In the genomic region with DNA sequence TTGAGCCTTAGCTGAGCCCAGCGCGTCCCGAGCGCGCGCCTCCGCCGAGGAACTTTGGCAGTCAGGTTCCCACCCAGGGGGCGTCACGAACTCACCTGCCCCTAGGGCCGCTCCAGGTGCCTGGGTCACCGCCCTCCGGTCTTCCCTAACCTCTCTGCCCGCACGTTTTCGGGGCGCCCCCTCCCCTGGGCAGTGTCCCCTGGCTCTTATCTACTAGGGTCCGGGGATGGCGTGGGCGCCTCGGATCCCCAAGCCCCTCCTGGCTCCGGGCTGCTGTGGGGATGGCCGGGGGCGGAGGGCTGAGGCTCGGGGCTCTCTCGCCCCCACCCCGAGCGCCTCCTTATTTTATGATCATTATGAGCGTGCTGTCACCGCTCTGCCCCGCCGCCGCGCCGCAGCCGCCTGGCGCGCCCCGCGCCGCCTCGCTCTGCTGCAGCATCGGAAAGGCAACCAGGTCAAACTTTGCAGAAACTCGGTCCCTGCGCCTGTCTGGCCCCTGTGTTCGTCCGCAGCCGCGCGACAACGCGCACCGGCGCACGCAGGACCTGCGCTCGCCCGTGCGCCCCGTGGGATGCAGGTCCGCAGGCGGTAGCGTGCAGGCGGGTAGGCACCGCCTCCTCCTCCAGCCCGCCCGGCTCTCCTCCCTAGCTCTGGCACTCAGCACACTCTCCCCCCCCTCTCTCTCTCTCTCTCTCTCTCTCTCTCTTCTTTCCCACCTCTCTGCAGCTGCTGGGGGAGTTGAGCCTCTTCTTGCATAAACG, we compare ENCODE assay signal across 8 mouse cellular contexts. TPM values are rescaled to one million over a fixed set of nuclear protein-coding genes. Genes with fewer than 3 reads are reported as not detected.
DNase-seq lines count a peak whose midpoint lies in the region; ATAC-seq and TF ChIP-seq lines count a peak whose summit lies in the region.

Gene Fam78a, minus strand, starts transcription at position 747 of the 761 bp plus-strand sequence.

- peaks cover 31% of the 10 kb centered on the region for H3K4me1 ChIP-seq in kidney, embryonic 15.5 days
- peaks cover 30% of the 10 kb centered on the region for H3K4me1 ChIP-seq in hindbrain, embryonic 14.5 days (replicated peaks; ENCODE audit: control insufficient read depth, insufficient read depth, low read length)
- H3K4me1 ChIP-seq in lung, postnatal 0 days (ENCODE audit: insufficient read depth, low read depth, low read length) = peaks cover 7% of the 10 kb centered on the region; the same call in 1 of the 2 replicates

- WGBS in kidney, embryonic 15.5 days = 1% methylated on average over 68 of the region's 68 CpGs
- WGBS in hindbrain, embryonic 14.5 days = under 1% methylated on average over 67 of the region's 68 CpGs
- under 1% methylated on average over 62 of the region's 68 CpGs for WGBS in lung, postnatal 0 days

- no peak within 1 kb of the TSS; the same call in 1 of the 2 replicates for H3K27ac ChIP-seq in kidney, embryonic 15.5 days
- no peak within 1 kb of the TSS for H3K27ac ChIP-seq in hindbrain, embryonic 14.5 days
- H3K27ac ChIP-seq in lung, postnatal 0 days (ENCODE audit: low read length) = no peak within 1 kb of the TSS

- H3K4me3 ChIP-seq in kidney, embryonic 15.5 days (replicated peaks) = peak within 1 kb of the TSS; percentile 69
- H3K4me3 ChIP-seq in hindbrain, embryonic 14.5 days (replicated peaks; ENCODE audit: low read length) = peak within 1 kb of the TSS; percentile 58
- H3K4me3 ChIP-seq in lung, postnatal 0 days (ENCODE audit: low read depth, low read length) = peak within 1 kb of the TSS; percentile 57

- ATAC-seq in kidney, embryonic 15.5 days (replicated peaks; ENCODE audit: low FRiP score) = peak; percentile 52
- ATAC-seq in hindbrain, embryonic 14.5 days (ENCODE audit: low FRiP score) = peak; percentile 75
- 0 out of 2 replicates have a peak, but pooled peaks have one; percentile 16 for ATAC-seq in lung, postnatal 0 days

- no peaks in the 10 kb centered on the region for H3K9me3 ChIP-seq in kidney, embryonic 15.5 days (replicated peaks)
- H3K9me3 ChIP-seq in hindbrain, embryonic 14.5 days (ENCODE audit: control insufficient read depth, low read length) = no peaks in the 10 kb centered on the region
- no peaks in the 10 kb centered on the region for H3K9me3 ChIP-seq in lung, postnatal 0 days (ENCODE audit: low read length)

- DNase-seq in kidney, adult 9 months = no peak
- peak; percentile 36 for DNase-seq in cerebellum, adult 8-10 months
- peak; percentile 55 to 56 for DNase-seq in frontal cortex, postnatal 36 days (ENCODE audit: low spot score in 2 of 2)
- peak; percentile 60 for DNase-seq in hindbrain, embryonic 14.5 days (ENCODE audit: low spot score)
- peak; percentile 49 for DNase-seq in lung, postnatal 0 days (ENCODE audit: low spot score)
- peak; percentile 59 for DNase-seq in right cerebral cortex, postnatal 25 days
- DNase-seq in adipocyte (ENCODE audit: low spot score) = no peak

- TF ChIP-seq CTCF in lung, postnatal 0 days (IDR thresholded peaks at IDR 0.05) = no peak

- H3K4me2 ChIP-seq in kidney, embryonic 15.5 days = peak within 1 kb of the TSS; percentile 98
- H3K4me2 ChIP-seq in hindbrain, embryonic 14.5 days (replicated peaks) = peak within 1 kb of the TSS; percentile 100
- peak within 1 kb of the TSS; percentile 86 for H3K4me2 ChIP-seq in lung, postnatal 0 days (replicated peaks; ENCODE audit: low read depth, low read length)

- H3K36me3 ChIP-seq in kidney, embryonic 15.5 days = no peaks in the 10 kb centered on the region
- H3K36me3 ChIP-seq in hindbrain, embryonic 14.5 days (replicated peaks; ENCODE audit: control insufficient read depth, insufficient read depth) = no peaks in the 10 kb centered on the region
- no peaks in the 10 kb centered on the region for H3K36me3 ChIP-seq in lung, postnatal 0 days (ENCODE audit: insufficient read depth, low read length)

- no peak for TF ChIP-seq EP300 in lung, postnatal 0 days (IDR thresholded peaks at IDR 0.05)

- H3K27me3 ChIP-seq in kidney, embryonic 15.5 days = peaks cover 86% of the 10 kb centered on the region
- peaks cover 59% of the 10 kb centered on the region for H3K27me3 ChIP-seq in hindbrain, embryonic 14.5 days (ENCODE audit: control insufficient read depth, insufficient read depth, low read length)
- peaks cover 29% of the 10 kb centered on the region for H3K27me3 ChIP-seq in lung, postnatal 0 days (replicated peaks; ENCODE audit: insufficient read depth, low read length)

- peak within 1 kb of the TSS; percentile 59 for H3K9ac ChIP-seq in kidney, embryonic 15.5 days
- peak within 1 kb of the TSS; percentile 63 for H3K9ac ChIP-seq in hindbrain, embryonic 14.5 days
- H3K9ac ChIP-seq in lung, postnatal 0 days (replicated peaks; ENCODE audit: low read depth) = no peak within 1 kb of the TSS

RNA-seq across cellular contexts. Expression of gene Fam78a, which starts in this region (rescaled TPM):
- 1.6 and 2.3 TPM in 2 replicates for polyA plus RNA-seq in kidney, embryonic 15.5 days (2015; fragmentation: Nextera tagmentation; extraction: Ambion mirVana)
- 0.52 and 0.56 TPM in 2 replicates for polyA plus RNA-seq in hindbrain, embryonic 14.5 days (2014; fragmentation: Nextera tagmentation; extraction: Ambion mirVana)
- 2.5 TPM in 2 replicates for polyA plus RNA-seq in lung, postnatal 0 days (2015; fragmentation: Nextera tagmentation; extraction: Ambion mirVana)

Comparison
In these comparisons a context has a peak if more than half of its experiments do, and no peak if none do; other contexts are left out.
1. Peak in DNase-seq, ATAC-seq, H3K4me3 ChIP-seq, H3K9ac ChIP-seq and H3K4me2 ChIP-seq in hindbrain, embryonic 14.5 days; RNA of the gene not detected or under 1 TPM.
2. ATAC-seq: peak in every context shown above with its lines; median percentile 75 in hindbrain, embryonic 14.5 days; 52 in kidney, embryonic 15.5 days; 16 in lung, postnatal 0 days.
3. DNase-seq: peak in cerebellum, adult 8-10 months (single experiment), frontal cortex, postnatal 36 days (2 of 2), lung, postnatal 0 days (single experiment) and right cerebral cortex, postnatal 25 days (single experiment); none in kidney, adult 9 months (single experiment) and adipocyte (single experiment).
4. Peak in every context shown above with its lines, with median percentiles within 50 percentile points of each other: H3K4me2 ChIP-seq and H3K4me3 ChIP-seq.